Mouse (Mus musculus): ENCODE measurements around the gene Tmeff1.
A peak's percentile ranks its signal among the peaks of the same experiment; 100 is the strongest.

The Tmeff1 gene

GRCm38 (mm10) chr4:48622246-48622645 is 37.3 kb downstream of the Tmeff1 start:
- no peak for DNase-seq (ENCODE audit: low read depth, low spot score)

GRCm38 (mm10) chr4:48622946-48623345 is 38.0 kb downstream of the Tmeff1 start:
- no peak for DNase-seq (ENCODE audit: low read depth, low spot score)

- no peak for DNase-seq (ENCODE audit: low read depth, low spot score)
Measured at GRCm38 (mm10) chr4:48624961-48625360, 40.0 kb downstream of the Tmeff1 start.

GRCm38 (mm10) chr4:48625836-48626235 is 40.9 kb downstream of the Tmeff1 start:
- DNase-seq (ENCODE audit: low read depth, low spot score): no peak

- no peak for DNase-seq (ENCODE audit: low read depth, low spot score)
Measured at GRCm38 (mm10) chr4:48629445-48629844, 44.5 kb downstream of the Tmeff1 start.

- DNase-seq (ENCODE audit: low read depth, low spot score): no peak
Measured at GRCm38 (mm10) chr4:48633529-48633928, 48.6 kb downstream of the Tmeff1 start.

- peak; percentile 58 for DNase-seq (ENCODE audit: low read depth, low spot score)
Measured at GRCm38 (mm10) chr4:48634058-48634457, 49.1 kb downstream of the Tmeff1 start.

- DNase-seq (ENCODE audit: low read depth, low spot score): no peak
Measured at GRCm38 (mm10) chr4:48636831-48637230, 51.9 kb downstream of the Tmeff1 start.

- no peak for DNase-seq (ENCODE audit: low read depth, low spot score)
Measured at GRCm38 (mm10) chr4:48638132-48638531, 53.2 kb downstream of the Tmeff1 start.

- no peak for DNase-seq (ENCODE audit: low read depth, low spot score)
Measured at GRCm38 (mm10) chr4:48639503-48639902, 54.5 kb downstream of the Tmeff1 start.

GRCm38 (mm10) chr4:48643801-48644200 is 58.8 kb downstream of the Tmeff1 start:
- DNase-seq (ENCODE audit: low read depth, low spot score): no peak

GRCm38 (mm10) chr4:48646143-48646542 is 61.2 kb downstream of the Tmeff1 start:
- no peak for DNase-seq (ENCODE audit: low read depth, low spot score)

GRCm38 (mm10) chr4:48650617-48651360 is 65.8 kb downstream of the Tmeff1 start:
- DNase-seq (ENCODE audit: low read depth, low spot score): no peak

GRCm38 (mm10) chr4:48654118-48654517 is 69.1 kb downstream of the Tmeff1 start:
- no peak for DNase-seq (ENCODE audit: low read depth, low spot score)

GRCm38 (mm10) chr4:48656530-48656929 is 71.6 kb downstream of the Tmeff1 start:
- no peak for DNase-seq (ENCODE audit: low read depth, low spot score)

- DNase-seq (ENCODE audit: low read depth, low spot score): no peak
Measured at GRCm38 (mm10) chr4:48660144-48660543, 75.2 kb downstream of the Tmeff1 start.

GRCm38 (mm10) chr4:48660619-48661575 is 75.9 kb downstream of the Tmeff1 start:
- no peak for DNase-seq (ENCODE audit: low read depth, low spot score)

GRCm38 (mm10) chr4:48663271-48663670 is 78.3 kb downstream of the Tmeff1 start, which contains the start of gene Cavin4:
Cavin4 (plus strand) TSS chr4:48663514.
- DNase-seq (ENCODE audit: low read depth, low spot score): peak; percentile 42

GRCm38 (mm10) chr4:48664021-48664420 is 79.0 kb downstream of the Tmeff1 start:
- no peak for DNase-seq (ENCODE audit: low read depth, low spot score)

- no peak for DNase-seq (ENCODE audit: low read depth, low spot score)
Measured at GRCm38 (mm10) chr4:48667279-48667678, 82.3 kb downstream of the Tmeff1 start.

- DNase-seq (ENCODE audit: low read depth, low spot score): no peak
Measured at GRCm38 (mm10) chr4:48672915-48673314, 87.9 kb downstream of the Tmeff1 start.

GRCm38 (mm10) chr4:48674412-48674811 is 89.4 kb downstream of the Tmeff1 start:
- DNase-seq (ENCODE audit: low read depth, low spot score): peak; percentile 21

Data from A20 (cell line).